Mouse (Mus musculus) cerebellum, adult 11 months (tissue): ENCODE data around the gene Tln2.

Experiments used
- DNase-seq: peaks from one replicate; pipeline ENCODE4 v3.0.0; 2022

Tln2 gene

GRCm38 (mm10) chr9:67545794-67546193 lies 13.7 kb downstream of the Tln2 start:
- DNase-seq: no peak

GRCm38 (mm10) chr9:67544783-67545182 lies 14.7 kb downstream of the Tln2 start:
- no peak for DNase-seq

GRCm38 (mm10) chr9:67541948-67542347 lies 17.6 kb downstream of the Tln2 start:
- DNase-seq: no peak

- DNase-seq: no peak
Observed at GRCm38 (mm10) chr9:67539776-67540706, 19.5 kb downstream of the Tln2 start.

GRCm38 (mm10) chr9:67534420-67534819 lies 25.1 kb downstream of the Tln2 start:
- no peak for DNase-seq

GRCm38 (mm10) chr9:67533260-67533659 lies 26.2 kb downstream of the Tln2 start:
- DNase-seq: no peak

GRCm38 (mm10) chr9:67532631-67533030 lies 26.9 kb downstream of the Tln2 start:
- DNase-seq: no peak

- DNase-seq: no peak
Observed at GRCm38 (mm10) chr9:67529600-67529999, 29.9 kb downstream of the Tln2 start.

- DNase-seq: no peak
Observed at GRCm38 (mm10) chr9:67527726-67528125, 31.8 kb downstream of the Tln2 start.

- DNase-seq: no peak
Observed at GRCm38 (mm10) chr9:67521736-67522135, 37.8 kb downstream of the Tln2 start.

- DNase-seq: no peak
Observed at GRCm38 (mm10) chr9:67509510-67509909, 50.0 kb downstream of the Tln2 start.

GRCm38 (mm10) chr9:67504669-67505260 lies 54.7 kb downstream of the Tln2 start:
- DNase-seq: no peak

GRCm38 (mm10) chr9:67501801-67502200 lies 57.7 kb downstream of the Tln2 start:
- no peak for DNase-seq

GRCm38 (mm10) chr9:67496368-67496767 lies 63.1 kb downstream of the Tln2 start:
- no peak for DNase-seq

- DNase-seq: no peak
Observed at GRCm38 (mm10) chr9:67495350-67495749, 64.2 kb downstream of the Tln2 start.

GRCm38 (mm10) chr9:67493876-67494552 lies 65.5 kb downstream of the Tln2 start:
- no peak for DNase-seq

- no peak for DNase-seq
Observed at GRCm38 (mm10) chr9:67489370-67489769, 70.1 kb downstream of the Tln2 start.

GRCm38 (mm10) chr9:67486621-67487020 lies 72.9 kb downstream of the Tln2 start:
- no peak for DNase-seq

- DNase-seq: no peak
Observed at GRCm38 (mm10) chr9:67485169-67486072, 74.1 kb downstream of the Tln2 start.

GRCm38 (mm10) chr9:67482277-67482676 lies 77.2 kb downstream of the Tln2 start:
- no peak for DNase-seq

- no peak for DNase-seq
Observed at GRCm38 (mm10) chr9:67481851-67482250, 77.7 kb downstream of the Tln2 start.

- DNase-seq: no peak
Observed at GRCm38 (mm10) chr9:67477445-67477844, 82.1 kb downstream of the Tln2 start.

- no peak for DNase-seq
Observed at GRCm38 (mm10) chr9:67476184-67476583, 83.3 kb downstream of the Tln2 start.
